Mouse (Mus musculus) cerebellum, adult 8-10 months (tissue): ENCODE data around the gene 4930426L09Rik.
"Not testable (repeated sequence)": the region's sequence is repeated elsewhere in the genome, so short reads cannot be mapped to it uniquely, and the experiment has no call there.

Experiments used
- DNase-seq: peaks from one replicate; pipeline ENCODE4 v3.0.0; 2022

The 4930426L09Rik gene

GRCm38 (mm10) chr2:18971564-18971963 lies 26.6 kb upstream of the 4930426L09Rik start:
- DNase-seq, result no peak

- DNase-seq, result no peak
These were observed 23.1 kb upstream of the 4930426L09Rik start for GRCm38 (mm10) chr2:18974882-18975645.

- DNase-seq, result no peak
These were observed 22.0 kb upstream of the 4930426L09Rik start for GRCm38 (mm10) chr2:18976175-18976574.

- no peak for DNase-seq
These were observed 20.8 kb upstream of the 4930426L09Rik start for GRCm38 (mm10) chr2:18977201-18977805.

- no peak for DNase-seq
These were observed 19.1 kb upstream of the 4930426L09Rik start for GRCm38 (mm10) chr2:18979046-18979445.

- no peak for DNase-seq
These were observed 18.5 kb upstream of the 4930426L09Rik start for GRCm38 (mm10) chr2:18979675-18980074.

- no peak for DNase-seq
These were observed 15.6 kb upstream of the 4930426L09Rik start for GRCm38 (mm10) chr2:18982581-18982980.

- DNase-seq, result no peak
These were observed 14.6 kb upstream of the 4930426L09Rik start for GRCm38 (mm10) chr2:18983546-18983945.

- no peak for DNase-seq
These were observed 13.9 kb upstream of the 4930426L09Rik start for GRCm38 (mm10) chr2:18984095-18984847.

GRCm38 (mm10) chr2:18985506-18985905 lies 12.6 kb upstream of the 4930426L09Rik start:
- DNase-seq, result no peak

GRCm38 (mm10) chr2:18988885-18989284 lies 9.3 kb upstream of the 4930426L09Rik start:
- no peak for DNase-seq

- DNase-seq, result no peak
These were observed 5.3 kb upstream of the 4930426L09Rik start for GRCm38 (mm10) chr2:18992512-18993510.

GRCm38 (mm10) chr2:18996451-18997211 lies 1.5 kb upstream of the 4930426L09Rik start:
- peak; percentile 13 for DNase-seq

GRCm38 (mm10) chr2:18997387-18997971 lies 664 bp upstream of the 4930426L09Rik start:
- DNase-seq, result peak; percentile 47

GRCm38 (mm10) chr2:18999395-18999794 lies 1.3 kb downstream of the 4930426L09Rik start:
- no peak for DNase-seq

GRCm38 (mm10) chr2:19004801-19005200 lies 6.7 kb downstream of the 4930426L09Rik start:
- no peak for DNase-seq

- no peak for DNase-seq
These were observed 8.0 kb downstream of the 4930426L09Rik start for GRCm38 (mm10) chr2:19006124-19006523.

GRCm38 (mm10) chr2:19007580-19007979 lies 9.4 kb downstream of the 4930426L09Rik start:
- no peak for DNase-seq

- not testable (repeated sequence) for DNase-seq
These were observed 12.4 kb downstream of the 4930426L09Rik start for GRCm38 (mm10) chr2:19010541-19010940.

GRCm38 (mm10) chr2:19011443-19011842 lies 13.3 kb downstream of the 4930426L09Rik start:
- no peak for DNase-seq

- no peak for DNase-seq
These were observed 18.2 kb downstream of the 4930426L09Rik start for GRCm38 (mm10) chr2:19016348-19016747.
